Mouse (Mus musculus) splenic B cell, adult 2 months (primary cell): ENCODE data around the gene Psmc6.

Source experiments
- DNase-seq: peaks from one replicate; pipeline ENCODE4 v3.0.0-alpha.2; 2011; ENCODE audit warnings: low read depth, low spot score
- H3K27me3 ChIP-seq: 2 replicates; pipeline ENCODE4 v1.6.1; 2012; ENCODE audit warnings: mild to moderate bottlenecking, low read length, moderate library complexity, mixed read lengths; ENCODE audit not compliant: control insufficient read depth, poor library complexity, insufficient read depth, severe bottlenecking
- H3K36me3 ChIP-seq: 2 replicates; pipeline ENCODE4 v1.6.1; 2012; ENCODE audit warnings: mild to moderate bottlenecking, low read length, moderate library complexity, mixed read lengths; ENCODE audit not compliant: control insufficient read depth, poor library complexity, insufficient read depth, severe bottlenecking

Psmc6 gene

DNA sequence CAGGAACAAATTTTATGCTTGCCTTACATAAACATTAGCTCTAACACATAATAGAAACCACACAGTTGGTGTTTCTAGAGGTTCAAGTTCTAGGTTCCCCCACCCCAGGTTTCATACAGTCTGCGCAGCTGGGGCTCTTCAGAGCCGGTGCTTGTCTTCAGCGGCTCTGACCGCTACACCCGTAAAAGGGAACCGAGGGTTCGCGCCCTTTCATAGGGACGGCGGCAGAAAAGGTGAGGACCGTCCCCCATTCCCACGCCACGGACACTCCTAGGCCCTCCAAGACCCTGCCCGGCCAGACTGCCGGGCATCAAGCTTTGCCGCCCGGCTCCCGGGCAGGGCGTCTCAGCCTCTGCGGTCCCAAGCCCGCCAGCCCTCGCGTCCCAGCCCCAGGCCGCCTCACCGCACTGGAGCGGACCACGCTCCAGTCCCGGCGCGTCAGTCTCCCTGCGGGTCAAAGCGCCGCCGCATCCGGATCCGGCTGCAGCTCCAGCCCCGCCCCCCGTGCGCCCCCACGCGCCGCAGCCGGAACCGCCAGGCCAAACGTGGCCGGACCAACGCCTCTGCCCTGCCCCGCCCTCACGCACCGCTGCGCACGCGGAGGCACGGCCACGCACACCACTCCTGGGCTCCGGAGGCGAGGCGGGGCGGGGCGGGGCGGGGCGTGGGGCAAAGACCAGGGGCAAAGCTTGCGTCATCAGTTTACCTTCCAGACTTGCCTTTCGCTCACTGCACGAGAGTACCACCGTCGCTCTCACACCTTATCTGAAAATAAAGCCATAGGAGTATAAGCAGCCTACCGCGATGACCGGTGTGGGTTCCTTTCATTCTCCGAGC is 59.0 kb downstream of the Psmc6 start:
- DNase-seq = peak; percentile 79
- Histone ChIP-seq H3K27me3 (no peaks in the 10 kb centered on the region), H3K36me3 (no peaks in the 10 kb centered on the region)

DNA sequence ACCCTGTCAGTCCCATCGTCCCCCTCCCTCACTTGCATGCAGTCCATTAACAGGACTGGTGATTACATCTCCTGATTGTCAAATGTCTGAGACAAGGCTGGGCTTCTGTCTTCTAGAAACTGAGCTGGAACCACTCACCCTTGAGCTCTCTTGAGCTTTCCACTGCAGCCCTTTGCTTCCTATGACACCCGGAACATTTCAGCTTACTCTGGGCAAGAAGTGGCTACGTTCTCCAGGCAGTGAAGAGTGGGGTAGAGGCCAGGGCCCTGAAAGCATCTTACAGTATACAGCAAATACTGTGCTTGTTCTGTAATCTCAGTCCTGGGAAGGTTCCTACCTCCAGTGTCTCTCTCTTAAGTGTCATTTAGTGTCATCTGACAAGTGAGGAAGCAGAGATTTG is 59.6 kb downstream of the Psmc6 start:
- no peak for DNase-seq

More for the DNA sequence above, 59.6 kb downstream of the Psmc6 start:
- H3K27me3 ChIP-seq = no peaks in the 10 kb centered on the region
- no peaks in the 10 kb centered on the region for H3K36me3 ChIP-seq
